Mouse (Mus musculus) limb, embryonic 14.5 days (tissue): Measurements from ENCODE around the gene Kcnj12. TPM values are rescaled to one million over a fixed set of nuclear protein-coding genes. Genes with fewer than 3 reads are reported as not detected.

Experiments
- ATAC-seq: fragments of 200-750 bp; cut with Nextera tagmentation; 2 replicates; pipeline ENCODE4 v1.8.0; 2017; ENCODE audit warnings: low read depth, moderate number of reproducible peaks, moderate TSS enrichment; ENCODE audit not compliant: low FRiP score
- DNase-seq: peaks from one replicate; pipeline ENCODE4 v3.0.0-alpha.2; 2015; ENCODE audit warnings: low spot score
- H3K27ac ChIP-seq: fragments of 300-500 bp; sonication (generic); replicated peaks from 2 replicates; pipeline ENCODE4 v1.5.1; 2014; ENCODE audit warnings: low read depth, mild to moderate bottlenecking, low read length, moderate library complexity, mixed read lengths
- H3K27me3 ChIP-seq: fragments of 300-500 bp; sonication (generic); 2 replicates; pipeline ENCODE4 v1.6.1; 2014; ENCODE audit warnings: low read length, mixed read lengths; ENCODE audit not compliant: control insufficient read depth, insufficient read depth
- H3K36me3 ChIP-seq: fragments of 300-500 bp; sonication (generic); 2 replicates; pipeline ENCODE4 v1.6.1; 2014; ENCODE audit warnings: mild to moderate bottlenecking, low read length, moderate library complexity, mixed read lengths; ENCODE audit not compliant: control insufficient read depth, insufficient read depth
- H3K4me1 ChIP-seq: fragments of 300-500 bp; sonication (generic); 2 replicates; pipeline ENCODE4 v1.6.1; 2014; ENCODE audit warnings: antibody characterized with exemption, low read length, mixed read lengths; ENCODE audit not compliant: control insufficient read depth, insufficient read depth
- H3K4me2 ChIP-seq: fragments of 300-500 bp; sonication (generic); replicated peaks from 2 replicates; pipeline ENCODE4 v1.6.1; 2014; ENCODE audit warnings: low read depth, mild to moderate bottlenecking, low read length, moderate library complexity; ENCODE audit not compliant: severe bottlenecking
- H3K4me3 ChIP-seq: fragments of 300-500 bp; sonication (generic); replicated peaks from 2 replicates; pipeline ENCODE4 v1.5.1; 2014; ENCODE audit warnings: low read length
- H3K9ac ChIP-seq: fragments of 300-500 bp; sonication (generic); 2 replicates; pipeline ENCODE4 v1.6.1; 2014; ENCODE audit warnings: mild to moderate bottlenecking, low read depth, low read length, moderate library complexity; ENCODE audit not compliant: severe bottlenecking
- H3K9me3 ChIP-seq: fragments of 300-500 bp; sonication (generic); 2 replicates; pipeline ENCODE4 v1.6.1; 2016; ENCODE audit warnings: low read length; ENCODE audit not compliant: control insufficient read depth
- POLR2A ChIP-seq: fragments of 200-500 bp; IDR thresholded peaks from 2 replicates; pipeline ENCODE4 v1.8.0; 2012; ENCODE audit warnings: inconsistent platforms, mild to moderate bottlenecking, moderate library complexity, borderline replicate concordance; ENCODE audit not compliant: insufficient read depth, insufficient read length; ENCODE audit errors: extremely low read depth
- WGBS: fragments of 180-500 bp; shearing (Covaris S2); extraction: QIAGEN DNeasy Blood & Tissue Kit; methylation state at CpG from one replicate; pipeline ENCODE4 v1.1.7; 2014; 5-methylcytosine and 5-hydroxymethylcytosine counted together
- polyA plus RNA-seq, 2 experiments: library from polyadenylated mRNA; depleted of rRNA in 1 of 2; stranded (reverse) in 1 of 2; unstranded in 1 of 2; fragments of >200 nt; fragmentation: Nextera tagmentation in 1 of 2; extraction: Ambion mirVana in 1 of 2; gene quantifications; 2 replicates each; pipeline versions ENCODE4 v1.2.1 to v1.2.3; 2012 to 2014

The Kcnj12 gene
- polyA plus RNA-seq, 2 experiments: 0.47 to 0.62 TPM

- no peak for TF ChIP-seq POLR2A
- Histone ChIP-seq H3K4me1 (no peaks in the 10 kb centered on the region), H3K27ac (no peak overlapping the region), H3K27me3 (0 out of 2 replicates have a peak, but pooled peaks cover 1% of the 10 kb centered on the region), H3K36me3 (no peaks in the 10 kb centered on the region), H3K4me3 (no peak overlapping the region), H3K9me3 (no peaks in the 10 kb centered on the region), H3K9ac (no peak overlapping the region), H3K4me2 (no peak overlapping the region)
- ATAC-seq (no peak), DNase-seq (no peak)
- WGBS: 85% methylated on average over 7 of the region's 7 CpGs
These were observed 7.7 kb downstream of the Kcnj12 start for GRCm38 (mm10) chr11:61029864-61030595.

GRCm38 (mm10) chr11:61031137-61031536 lies 8.8 kb downstream of the Kcnj12 start:
- 92% methylated on average over 7 of the region's 7 CpGs for WGBS
- Histone ChIP-seq H3K9ac (no peak overlapping the region), H3K27me3 (no peaks in the 10 kb centered on the region), H3K36me3 (no peaks in the 10 kb centered on the region), H3K27ac (no peak overlapping the region), H3K9me3 (no peaks in the 10 kb centered on the region), H3K4me2 (no peak overlapping the region), H3K4me1 (no peaks in the 10 kb centered on the region), H3K4me3 (no peak overlapping the region)
- DNase-seq (no peak), ATAC-seq (no peak)
- no peak for TF ChIP-seq POLR2A

GRCm38 (mm10) chr11:61031658-61032445 lies 9.5 kb downstream of the Kcnj12 start:
- no peaks in the 10 kb centered on the region for H3K4me1 ChIP-seq
- no peak for TF ChIP-seq POLR2A
- 79% methylated on average over 5 of the region's 5 CpGs for WGBS
- H3K4me3 ChIP-seq: no peak overlapping the region
- no peak overlapping the region for H3K4me2 ChIP-seq
- no peak overlapping the region for H3K9ac ChIP-seq
- no peak for ATAC-seq
- no peaks in the 10 kb centered on the region for H3K36me3 ChIP-seq
- H3K27ac ChIP-seq: no peak overlapping the region
- H3K9me3 ChIP-seq: no peaks in the 10 kb centered on the region
- no peak for DNase-seq
- no peaks in the 10 kb centered on the region for H3K27me3 ChIP-seq

- Histone ChIP-seq H3K9ac (no peak overlapping the region), H3K4me1 (no peaks in the 10 kb centered on the region), H3K4me3 (no peak overlapping the region), H3K27ac (no peak overlapping the region), H3K36me3 (no peaks in the 10 kb centered on the region), H3K9me3 (no peaks in the 10 kb centered on the region), H3K27me3 (no peaks in the 10 kb centered on the region), H3K4me2 (no peak overlapping the region)
- ATAC-seq (no peak), DNase-seq (no peak)
- WGBS: 81% methylated on average over 7 of the region's 7 CpGs
- no peak for TF ChIP-seq POLR2A
These were observed 10.1 kb downstream of the Kcnj12 start for GRCm38 (mm10) chr11:61032481-61032880.

GRCm38 (mm10) chr11:61033160-61033559 lies 10.8 kb downstream of the Kcnj12 start:
- WGBS: 60% methylated on average over 5 of the region's 5 CpGs

More at GRCm38 (mm10) chr11:61033160-61033559, 10.8 kb downstream of the Kcnj12 start:
- Histone ChIP-seq H3K4me2 (no peak overlapping the region), H3K4me3 (no peak overlapping the region), H3K36me3 (no peaks in the 10 kb centered on the region), H3K27ac (no peak overlapping the region), H3K9ac (no peak overlapping the region), H3K27me3 (no peaks in the 10 kb centered on the region), H3K4me1 (no peaks in the 10 kb centered on the region), H3K9me3 (no peaks in the 10 kb centered on the region)
- DNase-seq (no peak), ATAC-seq (no peak)
- TF ChIP-seq POLR2A: no peak
